Mouse (Mus musculus) hindbrain, embryonic 16.5 days (tissue): ENCODE data around the gene Gbf1. TPM values are rescaled to one million over a fixed set of nuclear protein-coding genes. Genes with fewer than 3 reads are reported as not detected.

Source experiments
- ATAC-seq: fragments of 200-750 bp; cut with Nextera tagmentation; 2 replicates; pipeline ENCODE4 v1.8.0; 2017; ENCODE audit warnings: moderate TSS enrichment, moderate library complexity
- H3K27ac ChIP-seq: fragments of 300-500 bp; sonication (generic); 2 replicates; pipeline ENCODE4 v1.5.1; 2014; ENCODE audit warnings: low read depth, mild to moderate bottlenecking, control low read depth, low read length, moderate library complexity
- H3K27me3 ChIP-seq: fragments of 300-500 bp; sonication (generic); replicated peaks from 2 replicates; pipeline ENCODE4 v1.6.1; 2014; ENCODE audit warnings: low read length; ENCODE audit not compliant: control insufficient read depth, insufficient read depth
- H3K36me3 ChIP-seq: fragments of 300-500 bp; sonication (generic); 2 replicates; pipeline ENCODE4 v1.6.1; 2014; ENCODE audit warnings: mild to moderate bottlenecking, low read length, moderate library complexity, mixed read lengths; ENCODE audit not compliant: control insufficient read depth, insufficient read depth
- H3K4me1 ChIP-seq: fragments of 300-500 bp; sonication (generic); 2 replicates; pipeline ENCODE4 v1.6.1; 2014; ENCODE audit warnings: low read depth, low read length; ENCODE audit not compliant: control insufficient read depth, insufficient read depth
- H3K4me2 ChIP-seq: fragments of 300-500 bp; sonication (generic); 2 replicates; pipeline ENCODE4 v1.6.1; 2014; ENCODE audit warnings: mild to moderate bottlenecking, low read length, control low read depth, moderate library complexity
- H3K4me3 ChIP-seq: fragments of 300-500 bp; sonication (generic); 2 replicates; pipeline ENCODE4 v1.5.1; 2014; ENCODE audit warnings: mild to moderate bottlenecking, low read length, control low read depth, moderate library complexity
- H3K9ac ChIP-seq: fragments of 300-500 bp; sonication (generic); 2 replicates; pipeline ENCODE4 v1.6.1; 2014; ENCODE audit warnings: low read depth, mild to moderate bottlenecking, control low read depth, low read length, moderate library complexity
- H3K9me3 ChIP-seq: fragments of 300-500 bp; sonication (generic); 2 replicates; pipeline ENCODE4 v1.6.1; 2014; ENCODE audit warnings: mild to moderate bottlenecking, low read length, moderate library complexity; ENCODE audit not compliant: control insufficient read depth
- WGBS: fragments of 180-500 bp; shearing (Covaris S2); extraction: QIAGEN DNeasy Blood & Tissue Kit; methylation state at CpG from one replicate; pipeline ENCODE4 v1.1.7; 2014; 5-methylcytosine and 5-hydroxymethylcytosine counted together
- polyA plus RNA-seq: library from polyadenylated mRNA; unstranded; fragments of >200 nt; fragmentation: Nextera tagmentation; extraction: Ambion mirVana; gene quantifications from 2 replicates; pipeline ENCODE4 v1.2.1, GENCODE M21; 2015

Gbf1 gene
- polyA plus RNA-seq, 1 experiment from 2014 or later = 71.0 TPM

DNA sequence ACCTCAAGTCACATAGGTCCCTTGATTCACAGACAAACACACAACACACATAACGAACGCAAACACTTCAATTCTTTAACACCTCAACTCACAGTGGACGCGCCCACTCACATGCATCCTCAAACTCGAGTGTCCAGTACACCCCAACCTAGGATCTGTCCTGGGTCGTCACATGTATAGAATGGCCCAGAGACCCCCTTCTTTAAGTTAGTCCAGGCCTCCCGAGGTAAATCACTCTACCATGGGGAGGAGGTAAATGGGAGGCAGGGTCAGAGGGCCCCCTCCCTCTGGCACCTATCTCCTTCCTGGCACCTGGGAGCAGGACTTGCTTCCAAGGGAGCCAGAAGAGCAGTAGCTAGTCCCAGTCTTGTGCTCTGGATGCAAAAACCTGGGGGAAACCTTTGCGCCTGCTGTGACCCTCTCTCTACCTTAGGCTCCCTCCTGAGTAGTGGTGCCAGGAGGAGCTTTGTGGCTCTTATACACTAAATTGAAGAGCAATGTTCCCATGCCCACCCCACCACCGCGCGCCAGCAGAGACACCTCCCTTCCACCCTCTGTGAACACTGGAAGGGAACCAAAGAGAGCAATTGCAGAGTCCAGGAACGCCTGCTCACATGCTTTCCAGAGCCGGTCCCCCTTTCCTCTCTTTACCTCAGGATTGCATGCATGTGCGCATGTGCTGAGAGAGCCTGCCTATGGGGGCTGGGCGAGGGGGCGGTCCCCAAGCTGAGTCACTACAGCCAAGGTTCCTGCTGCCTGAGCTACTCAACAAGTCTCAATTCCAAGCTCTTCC, 166.5 kb downstream of the Gbf1 start:
- Histone ChIP-seq H3K9ac (peak overlapping the region; percentile 19; the same call in 1 of the 2 replicates), H3K4me2 (peak overlapping the region; percentile 84), H3K36me3 (peaks cover 5% of the 10 kb centered on the region; the same call in 1 of the 2 replicates), H3K27ac (peak overlapping the region; percentile 63), H3K27me3 (peaks cover 25% of the 10 kb centered on the region), H3K4me3 (peak overlapping the region; percentile 55), H3K9me3 (no peaks in the 10 kb centered on the region), H3K4me1 (peaks cover 63% of the 10 kb centered on the region)
- WGBS = 11% methylated on average over 15 of the region's 16 CpGs
- peak; percentile 35 for ATAC-seq

GRCm38 (mm10) chr19:46320076-46320785, 167.9 kb downstream of the Gbf1 start:
- H3K27ac ChIP-seq = no peak overlapping the region; the same call in 1 of the 2 replicates
- peaks cover 16% of the 10 kb centered on the region for H3K27me3 ChIP-seq
- H3K4me2 ChIP-seq = no peak overlapping the region
- no peak for ATAC-seq
- H3K4me3 ChIP-seq = no peak overlapping the region
- H3K36me3 ChIP-seq = 0 out of 2 replicates have a peak, but pooled peaks cover 2% of the 10 kb centered on the region
- peaks cover 77% of the 10 kb centered on the region for H3K4me1 ChIP-seq
- H3K9me3 ChIP-seq = no peaks in the 10 kb centered on the region
- 83% methylated on average over 8 of the region's 8 CpGs for WGBS
- no peak overlapping the region for H3K9ac ChIP-seq

GRCm38 (mm10) chr19:46321101-46321943, 169.0 kb downstream of the Gbf1 start:
- Histone ChIP-seq H3K9me3 (no peaks in the 10 kb centered on the region), H3K36me3 (0 out of 2 replicates have a peak, but pooled peaks cover 2% of the 10 kb centered on the region), H3K4me2 (peak overlapping the region; percentile 44), H3K9ac (peak overlapping the region; percentile 43), H3K4me1 (peaks cover 71% of the 10 kb centered on the region), H3K27ac (peak overlapping the region; percentile 67), H3K4me3 (no peak overlapping the region), H3K27me3 (peaks cover 10% of the 10 kb centered on the region)
- ATAC-seq = peak; percentile 19; the same call in 1 of the 2 replicates
- 15% methylated on average over 6 of the region's 6 CpGs for WGBS

DNA sequence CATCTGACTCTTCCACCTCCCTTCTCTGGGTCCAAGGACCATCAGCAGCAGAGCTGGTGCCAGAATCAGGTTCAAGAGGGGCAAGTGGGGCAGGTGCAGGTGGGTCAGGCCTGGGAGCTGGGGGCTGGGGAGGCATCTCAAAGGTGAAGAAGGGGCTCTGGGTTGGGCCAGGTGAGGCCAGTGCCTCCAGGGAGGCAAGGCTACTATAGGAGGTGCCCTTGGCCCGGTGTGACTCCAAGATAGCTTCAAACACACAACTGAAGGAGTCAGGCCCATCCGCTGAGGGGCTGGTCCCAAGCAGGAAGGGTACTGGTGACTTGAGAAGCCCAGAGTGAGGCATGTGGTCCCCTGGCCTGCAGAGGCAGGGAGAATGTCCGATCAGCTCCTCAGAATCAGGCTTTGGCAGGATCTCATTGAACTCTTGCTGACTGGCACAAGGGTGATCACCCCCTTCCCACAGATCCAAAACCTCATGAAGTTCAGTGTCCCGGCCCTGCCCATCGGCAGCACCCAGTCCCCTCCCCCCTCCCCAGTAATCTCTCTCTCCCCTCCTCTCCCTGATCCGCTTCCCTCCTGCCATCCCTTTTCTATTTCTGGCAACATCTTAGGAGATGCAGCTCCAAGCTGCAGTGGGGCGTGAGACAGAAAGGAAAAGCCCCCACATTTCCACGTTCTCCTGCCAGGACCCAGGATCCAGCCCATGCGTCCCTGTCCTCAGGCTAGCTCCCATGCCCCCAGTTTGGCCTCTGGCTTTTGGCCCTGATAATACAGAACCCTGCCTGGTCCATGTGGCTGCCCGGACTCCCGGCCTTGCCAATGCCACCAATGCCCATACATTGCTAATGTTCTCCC, 170.1 kb downstream of the Gbf1 start:
- Histone ChIP-seq H3K27me3 (peaks cover 3% of the 10 kb centered on the region; the same call in 1 of the 2 replicates), H3K9me3 (no peaks in the 10 kb centered on the region), H3K4me1 (peaks cover 65% of the 10 kb centered on the region), H3K4me3 (no peak overlapping the region), H3K4me2 (peak overlapping the region; percentile 44), H3K9ac (peak overlapping the region; percentile 38), H3K36me3 (0 out of 2 replicates have a peak, but pooled peaks cover 2% of the 10 kb centered on the region), H3K27ac (peak overlapping the region; percentile 67)
- 56% methylated on average over 11 of the region's 11 CpGs for WGBS
- no peak for ATAC-seq

DNA sequence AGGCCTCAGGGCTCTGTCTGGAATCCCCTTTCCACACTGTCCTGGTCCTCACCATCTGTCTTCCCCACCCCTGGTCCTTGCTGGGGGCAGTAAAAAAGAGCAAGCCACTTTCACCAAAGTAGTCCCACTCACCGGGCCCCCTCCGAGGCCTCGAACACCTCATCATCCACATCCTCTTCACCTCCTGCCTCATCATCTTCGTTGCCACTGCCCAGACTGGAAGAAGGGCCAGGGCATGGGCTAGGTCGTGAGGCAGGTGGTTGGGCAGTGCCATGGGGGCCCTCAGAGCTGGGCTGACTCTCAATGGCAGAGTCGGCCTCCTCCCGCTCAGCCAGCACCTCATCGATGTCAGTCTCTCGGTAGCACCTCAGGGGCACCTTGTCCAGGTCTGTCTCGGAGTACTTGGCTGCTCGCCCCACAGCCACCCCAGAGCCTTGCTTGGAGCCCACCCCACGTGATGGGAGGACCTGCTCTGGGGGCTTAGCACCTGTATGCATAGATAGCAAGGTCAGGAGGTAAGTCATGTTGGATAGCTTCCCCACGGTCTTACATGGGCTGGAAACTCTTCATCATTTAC, 170.8 kb downstream of the Gbf1 start:
- H3K36me3 ChIP-seq = 0 out of 2 replicates have a peak, but pooled peaks cover 2% of the 10 kb centered on the region
- H3K27me3 ChIP-seq = peaks cover 3% of the 10 kb centered on the region; the same call in 1 of the 2 replicates
- H3K27ac ChIP-seq = no peak overlapping the region
- no peak overlapping the region for H3K4me2 ChIP-seq
- H3K4me3 ChIP-seq = no peak overlapping the region
- no peaks in the 10 kb centered on the region for H3K9me3 ChIP-seq
- ATAC-seq = no peak
- peak overlapping the region; percentile 23 for H3K9ac ChIP-seq
- peaks cover 65% of the 10 kb centered on the region for H3K4me1 ChIP-seq
- 82% methylated on average over 13 of the region's 13 CpGs for WGBS

DNA sequence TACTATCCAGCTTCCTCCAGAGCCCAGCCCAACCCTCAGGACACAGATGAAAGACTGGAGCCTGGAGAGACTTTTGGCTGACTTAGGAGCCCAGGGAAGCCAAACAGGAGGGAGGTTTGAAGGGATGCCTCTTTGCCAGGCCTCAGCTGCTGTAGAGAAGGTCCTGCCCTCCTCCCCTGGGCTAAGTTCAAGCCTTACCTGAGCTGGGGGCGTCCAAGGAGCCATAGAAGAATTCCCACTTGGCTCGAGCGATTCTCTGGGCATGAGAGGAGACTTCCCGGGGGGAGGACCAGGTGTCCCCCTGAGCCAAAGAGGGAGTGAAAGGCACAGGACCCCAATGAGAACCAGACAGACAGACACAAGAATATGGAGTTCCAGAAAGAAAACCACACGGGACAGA, 171.4 kb downstream of the Gbf1 start:
- no peak overlapping the region for H3K9ac ChIP-seq
- H3K36me3 ChIP-seq = 0 out of 2 replicates have a peak, but pooled peaks cover 2% of the 10 kb centered on the region
- no peaks in the 10 kb centered on the region for H3K9me3 ChIP-seq
- 76% methylated on average over 5 of the region's 5 CpGs for WGBS
- H3K27me3 ChIP-seq = peaks cover 3% of the 10 kb centered on the region; the same call in 1 of the 2 replicates
- peaks cover 60% of the 10 kb centered on the region for H3K4me1 ChIP-seq
- H3K4me3 ChIP-seq = no peak overlapping the region
- no peak overlapping the region for H3K4me2 ChIP-seq
- ATAC-seq = no peak
- no peak overlapping the region for H3K27ac ChIP-seq

GRCm38 (mm10) chr19:46324366-46324765, 172.1 kb downstream of the Gbf1 start:
- H3K27ac ChIP-seq = no peak overlapping the region
- no peaks in the 10 kb centered on the region for H3K9me3 ChIP-seq
- no peak for ATAC-seq
- peaks cover 58% of the 10 kb centered on the region for H3K4me1 ChIP-seq
- H3K4me3 ChIP-seq = no peak overlapping the region
- no peaks in the 10 kb centered on the region; the same call in 1 of the 2 replicates for H3K27me3 ChIP-seq
- peak overlapping the region; percentile 22; the same call in 1 of the 2 replicates for H3K9ac ChIP-seq
- 0 out of 2 replicates have a peak, but pooled peaks cover 2% of the 10 kb centered on the region for H3K36me3 ChIP-seq
- peak overlapping the region; percentile 92 for H3K4me2 ChIP-seq
- WGBS = 76% methylated on average over 11 of the region's 11 CpGs
